Mouse (Mus musculus) kidney, adult 2 months (tissue): Measurements from ENCODE around the gene Smc4. TPM values are rescaled to one million over a fixed set of nuclear protein-coding genes. Genes with fewer than 3 reads are reported as not detected.

Experiments used
- DNase-seq: peaks from one replicate; pipeline ENCODE4 v3.0.0; 2021
- H3K27ac ChIP-seq: fragments of 200-500 bp; 2 replicates; pipeline ENCODE4 v1.5.1; 2012; ENCODE audit warnings: low read depth, low read length, control low read depth, inconsistent platforms; ENCODE audit not compliant: insufficient read depth
- H3K27me3 ChIP-seq: fragments of 200-500 bp; replicated peaks from 2 replicates; pipeline ENCODE4 v1.6.1; 2012; ENCODE audit warnings: mild to moderate bottlenecking, moderate library complexity, low read length, inconsistent platforms; ENCODE audit not compliant: control insufficient read depth, insufficient read depth
- H3K36me3 ChIP-seq: fragments of 200-500 bp; 2 replicates; pipeline ENCODE4 v1.6.1; 2012; ENCODE audit warnings: mild to moderate bottlenecking, moderate library complexity, low read length, inconsistent platforms; ENCODE audit not compliant: control insufficient read depth, insufficient read depth
- H3K4me1 ChIP-seq: fragments of 200-500 bp; 2 replicates; pipeline ENCODE4 v1.6.1; 2011; ENCODE audit warnings: low read length; ENCODE audit not compliant: control insufficient read depth, insufficient read depth
- H3K4me3 ChIP-seq: fragments of 200-500 bp; 2 replicates; pipeline ENCODE4 v1.5.1; 2011; ENCODE audit warnings: mild to moderate bottlenecking, low read depth, low read length, control low read depth; ENCODE audit not compliant: insufficient read depth
- CTCF ChIP-seq: fragments of 200-500 bp; conservative IDR thresholded peaks from 2 replicates; pipeline ENCODE4 v1.5.1; 2011; ENCODE audit warnings: low read depth, mild to moderate bottlenecking, control low read depth, low read length, moderate library complexity, mixed read lengths; ENCODE audit not compliant: insufficient read depth, insufficient read length
- POLR2A ChIP-seq: fragments of 200-500 bp; IDR thresholded peaks from one replicate; pipeline ENCODE4 v1.6.1; 2011; ENCODE audit warnings: low read depth, low read length, control low read depth
- WGBS: fragments of 180-500 bp; shearing (Covaris S2); methylation state at CpG from one replicate; pipeline ENCODE4 v1.1.7; 2018; 5-methylcytosine and 5-hydroxymethylcytosine counted together
- polyA plus RNA-seq: library from polyadenylated mRNA; depleted of rRNA; stranded (reverse); fragments of >200 nt; gene quantifications from 2 replicates; pipeline ENCODE4 v1.2.3, GENCODE M21; 2012

Smc4 gene
- polyA plus RNA-seq, 1 experiment: 3.0 TPM

GRCm38 (mm10) chr3:68980898-68981297 lies 23.6 kb upstream of the Smc4 start:
- Histone ChIP-seq H3K27me3 (no peaks in the 10 kb centered on the region), H3K4me3 (no peak overlapping the region), H3K27ac (no peak overlapping the region), H3K36me3 (no peaks in the 10 kb centered on the region), H3K4me1 (no peaks in the 10 kb centered on the region)
- TF ChIP-seq POLR2A: no peak
- no peak for TF ChIP-seq CTCF
- 75% methylated on average over 9 of the region's 9 CpGs for WGBS
- no peak for DNase-seq

GRCm38 (mm10) chr3:68986550-68986949 lies 18.0 kb upstream of the Smc4 start:
- Histone ChIP-seq H3K27me3 (no peaks in the 10 kb centered on the region), H3K4me3 (no peak overlapping the region), H3K36me3 (peaks cover 3% of the 10 kb centered on the region), H3K4me1 (no peaks in the 10 kb centered on the region), H3K27ac (no peak overlapping the region)
- WGBS: 88% methylated on average over 2 of the region's 2 CpGs
- no peak for TF ChIP-seq CTCF
- no peak for TF ChIP-seq POLR2A
- DNase-seq: no peak

GRCm38 (mm10) chr3:69002781-69003180 lies 1.8 kb upstream of the Smc4 start:
- H3K27me3 ChIP-seq: no peaks in the 10 kb centered on the region
- no peak for TF ChIP-seq POLR2A
- no peak for TF ChIP-seq CTCF

GRCm38 (mm10) chr3:69004055-69004436 lies 492 bp upstream of the Smc4 start:
- peak overlapping the region; percentile 49; the same call in 1 of the 2 replicates for H3K27ac ChIP-seq
- no peak for DNase-seq
- WGBS: 1% methylated on average over 7 of the region's 7 CpGs

More at GRCm38 (mm10) chr3:69002781-69003180, 1.8 kb upstream of the Smc4 start:
- Histone ChIP-seq H3K4me3 (no peak overlapping the region), H3K27ac (no peak overlapping the region), H3K36me3 (no peaks in the 10 kb centered on the region), H3K4me1 (no peaks in the 10 kb centered on the region; the same call in none of the 2 replicates)
- no peak for DNase-seq
- 90% methylated on average over 4 of the region's 4 CpGs for WGBS

GRCm38 (mm10) chr3:69005338-69006245 lies 1.1 kb downstream of the Smc4 start:
- Histone ChIP-seq H3K4me3 (peak overlapping the region; percentile 91), H3K27me3 (no peaks in the 10 kb centered on the region), H3K4me1 (no peaks in the 10 kb centered on the region; the same call in none of the 2 replicates), H3K27ac (peak overlapping the region; percentile 54), H3K36me3 (no peaks in the 10 kb centered on the region)
- under 1% methylated on average over 72 of the region's 72 CpGs for WGBS
- TF ChIP-seq CTCF: no peak
- no peak for TF ChIP-seq POLR2A
- peak; percentile 54 for DNase-seq

More at GRCm38 (mm10) chr3:69004055-69004436, 492 bp upstream of the Smc4 start:
- Histone ChIP-seq H3K36me3 (no peaks in the 10 kb centered on the region), H3K4me3 (peak overlapping the region; percentile 96), H3K4me1 (no peaks in the 10 kb centered on the region; the same call in none of the 2 replicates), H3K27me3 (no peaks in the 10 kb centered on the region)
- TF ChIP-seq POLR2A: no peak
- no peak for TF ChIP-seq CTCF

GRCm38 (mm10) chr3:69006246-69006760 lies 1.8 kb downstream of the Smc4 start:
- H3K27ac ChIP-seq: peak overlapping the region; percentile 54; the same call in 1 of the 2 replicates
- peak; percentile 14 for DNase-seq
- TF ChIP-seq CTCF (no peak), POLR2A (no peak)
- no peaks in the 10 kb centered on the region for H3K36me3 ChIP-seq
- no peaks in the 10 kb centered on the region for H3K27me3 ChIP-seq
- WGBS: 4% methylated on average over 21 of the region's 21 CpGs
- no peaks in the 10 kb centered on the region; the same call in none of the 2 replicates for H3K4me1 ChIP-seq
- peak overlapping the region; percentile 91 for H3K4me3 ChIP-seq

- 82% methylated on average over 2 of the region's 2 CpGs for WGBS
- TF ChIP-seq CTCF: no peak
- no peak for TF ChIP-seq POLR2A
- Histone ChIP-seq H3K27me3 (no peaks in the 10 kb centered on the region), H3K27ac (no peak overlapping the region), H3K4me1 (no peaks in the 10 kb centered on the region; the same call in none of the 2 replicates), H3K4me3 (no peak overlapping the region), H3K36me3 (no peaks in the 10 kb centered on the region)
- DNase-seq: no peak
Observed at GRCm38 (mm10) chr3:69008873-69009272, 4.3 kb downstream of the Smc4 start.
